Mouse (Mus musculus): ENCODE data around the gene Spata13. TPM values are rescaled to one million over a fixed set of nuclear protein-coding genes. Genes with fewer than 3 reads are reported as not detected.

Spata13 gene
- polyA plus RNA-seq, 1 experiment from 2014 or later = 16.1 TPM

DNA sequence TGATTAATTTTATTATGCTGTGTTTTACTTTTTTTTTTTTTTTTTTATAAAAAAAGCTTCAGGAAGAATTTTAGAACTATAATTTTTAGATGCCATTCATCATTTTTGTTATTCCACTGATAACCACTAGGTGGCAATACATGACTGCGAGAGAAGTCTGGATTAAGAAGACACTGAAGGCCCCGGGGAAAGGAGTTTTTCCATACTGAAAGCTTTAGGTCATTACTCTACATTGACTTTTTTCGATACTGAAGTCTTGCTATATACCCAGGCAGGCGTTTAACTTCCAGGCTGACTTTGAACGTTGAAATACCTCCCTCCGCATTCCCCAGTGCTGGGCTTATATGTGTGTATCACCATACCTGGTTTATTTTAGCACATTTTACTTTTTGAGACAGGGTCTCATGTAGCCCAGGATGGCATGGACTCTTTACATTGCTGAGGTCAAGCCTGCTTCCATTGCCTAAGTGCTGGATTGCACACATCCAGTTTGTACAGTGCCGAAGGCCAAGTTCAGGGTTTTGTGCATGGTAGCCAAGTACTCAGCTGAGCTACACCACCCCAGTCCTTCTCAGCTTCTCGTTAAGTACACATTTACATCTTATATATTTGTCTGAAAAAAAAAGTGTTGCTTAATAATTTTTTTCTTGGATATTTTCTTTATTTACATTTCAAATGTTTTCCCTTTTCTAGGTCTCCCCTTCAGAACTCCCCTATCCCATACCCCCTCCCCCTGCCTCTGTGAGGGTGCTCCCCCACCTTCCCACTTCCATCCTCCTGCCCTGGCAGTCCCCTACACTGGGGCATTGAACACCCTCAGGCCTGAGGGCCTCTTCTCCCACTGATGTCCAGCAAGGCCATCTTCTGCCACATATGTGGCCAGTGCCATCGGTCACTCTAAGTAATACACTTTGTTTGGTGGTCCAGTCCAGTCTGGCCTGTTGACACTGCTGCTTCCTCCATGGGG, 166.2 kb downstream of the Spata13 start:
- Histone ChIP-seq H3K9ac (ENCODE audit: low read depth, low read length) (no peak overlapping the region), H3K36me3 (ENCODE audit: control insufficient read depth, insufficient read depth, low read length) (peaks cover 3% of the 10 kb centered on the region; the same call in 1 of the 2 replicates), H3K9me3 (ENCODE audit: control insufficient read depth, low read length) (no peaks in the 10 kb centered on the region), H3K27me3 (replicated peaks; ENCODE audit: control insufficient read depth, insufficient read depth, low read length) (no peaks in the 10 kb centered on the region), H3K4me3 (ENCODE audit: low read depth, low read length) (no peak overlapping the region), H3K27ac (ENCODE audit: low read depth, low read length) (no peak overlapping the region), H3K4me2 (no peak overlapping the region), H3K4me1 (replicated peaks; ENCODE audit: control insufficient read depth, insufficient read depth, low read length) (no peaks in the 10 kb centered on the region)
- ATAC-seq (replicated peaks; ENCODE audit: low FRiP score) (no peak), DNase-seq (ENCODE audit: low spot score) (no peak)
- WGBS = 49% methylated on average over 9 of the region's 9 CpGs

DNA sequence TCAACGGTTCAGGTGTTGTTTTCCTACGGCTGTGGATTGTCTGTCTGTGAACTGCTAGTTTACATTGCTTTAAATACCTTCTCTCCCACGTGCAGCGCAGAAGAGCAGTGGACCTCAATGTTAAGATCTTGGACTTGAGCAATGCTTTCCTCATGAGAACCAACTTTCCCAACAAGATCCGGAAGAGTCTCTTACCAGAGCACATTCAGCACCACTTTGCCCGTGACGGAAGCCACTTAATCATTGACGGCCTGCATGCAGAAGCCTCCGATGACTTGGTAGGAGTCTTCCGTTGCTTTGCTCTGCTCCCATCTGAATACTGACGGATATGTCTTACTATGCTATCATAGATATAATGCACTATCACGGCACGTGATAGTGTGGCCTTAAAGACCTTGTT, 168.2 kb downstream of the Spata13 start:
- peaks cover 3% of the 10 kb centered on the region; the same call in 1 of the 2 replicates for H3K36me3 ChIP-seq (ENCODE audit: control insufficient read depth, insufficient read depth, low read length)

DNA sequence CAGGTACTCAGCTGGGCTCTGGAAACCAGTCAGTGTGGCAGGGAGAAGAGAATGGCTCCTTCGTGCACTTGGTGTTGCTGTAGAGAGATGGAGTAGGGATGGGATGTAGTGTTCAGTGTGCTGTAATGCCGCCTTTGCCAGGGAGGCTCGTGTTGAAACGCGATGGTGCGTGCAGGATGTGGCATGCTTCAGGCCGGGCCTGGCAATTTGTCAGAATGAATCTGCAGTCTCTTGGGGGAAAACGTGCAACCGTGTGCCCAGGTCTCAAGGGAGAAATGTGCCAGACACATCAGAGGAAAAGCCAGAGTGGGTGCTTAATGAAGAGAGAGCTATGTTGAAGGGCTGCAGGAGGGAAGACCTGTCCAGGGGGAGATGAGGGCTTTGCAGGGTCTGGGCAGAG, 171.2 kb downstream of the Spata13 start:
- ATAC-seq (replicated peaks; ENCODE audit: low FRiP score) (no peak), DNase-seq (ENCODE audit: low spot score) (no peak)
- Histone ChIP-seq H3K4me1 (replicated peaks; ENCODE audit: control insufficient read depth, insufficient read depth, low read length) (peaks cover 4% of the 10 kb centered on the region), H3K27me3 (replicated peaks; ENCODE audit: control insufficient read depth, insufficient read depth, low read length) (no peaks in the 10 kb centered on the region), H3K36me3 (ENCODE audit: control insufficient read depth, insufficient read depth, low read length) (peaks cover 3% of the 10 kb centered on the region; the same call in 1 of the 2 replicates), H3K9ac (ENCODE audit: low read depth, low read length) (no peak overlapping the region), H3K4me2 (no peak overlapping the region), H3K4me3 (ENCODE audit: low read depth, low read length) (no peak overlapping the region), H3K27ac (ENCODE audit: low read depth, low read length) (no peak overlapping the region), H3K9me3 (ENCODE audit: control insufficient read depth, low read length) (no peaks in the 10 kb centered on the region)
- WGBS = 86% methylated on average over 9 of the region's 9 CpGs

More for the DNA sequence above, 168.2 kb downstream of the Spata13 start:
- no peaks in the 10 kb centered on the region for H3K9me3 ChIP-seq (ENCODE audit: control insufficient read depth, low read length)
- no peak overlapping the region for H3K4me2 ChIP-seq
- ATAC-seq (replicated peaks; ENCODE audit: low FRiP score) (no peak), DNase-seq (ENCODE audit: low spot score) (no peak)
- peaks cover under 1% of the 10 kb centered on the region for H3K4me1 ChIP-seq (replicated peaks; ENCODE audit: control insufficient read depth, insufficient read depth, low read length)
- H3K27ac ChIP-seq (ENCODE audit: low read depth, low read length) = no peak overlapping the region
- H3K4me3 ChIP-seq (ENCODE audit: low read depth, low read length) = no peak overlapping the region
- no peak overlapping the region for H3K9ac ChIP-seq (ENCODE audit: low read depth, low read length)
- 93% methylated on average over 13 of the region's 13 CpGs for WGBS
- no peaks in the 10 kb centered on the region for H3K27me3 ChIP-seq (replicated peaks; ENCODE audit: control insufficient read depth, insufficient read depth, low read length)

DNA sequence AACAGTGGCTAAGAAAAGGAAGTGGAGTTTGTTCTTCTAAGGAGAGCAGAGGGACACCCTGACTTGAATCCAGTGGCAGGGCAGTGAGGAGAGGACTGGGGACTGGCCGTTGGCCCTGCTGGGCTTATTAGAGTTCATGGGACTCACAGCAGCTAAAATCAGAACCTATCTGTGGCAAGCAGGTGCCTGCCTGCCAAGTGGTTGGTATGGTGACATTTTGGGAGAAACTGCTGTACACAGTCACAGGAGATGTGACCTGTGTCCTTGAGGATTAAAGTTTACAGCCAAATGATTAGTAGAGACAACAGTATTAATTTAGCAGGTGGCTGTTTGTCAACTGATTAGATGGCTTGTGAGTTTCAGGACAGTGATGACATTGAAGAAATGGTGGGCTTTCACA, 172.1 kb downstream of the Spata13 start:
- DNase-seq (ENCODE audit: low spot score) (no peak), ATAC-seq (replicated peaks; ENCODE audit: low FRiP score) (no peak)
- peaks cover 4% of the 10 kb centered on the region for H3K4me1 ChIP-seq (replicated peaks; ENCODE audit: control insufficient read depth, insufficient read depth, low read length)
- no peak overlapping the region for H3K27ac ChIP-seq (ENCODE audit: low read depth, low read length)
- no peaks in the 10 kb centered on the region for H3K9me3 ChIP-seq (ENCODE audit: control insufficient read depth, low read length)
- H3K4me2 ChIP-seq = no peak overlapping the region
- 85% methylated on average over 1 of the region's 1 CpGs for WGBS
- peaks cover 3% of the 10 kb centered on the region; the same call in 1 of the 2 replicates for H3K36me3 ChIP-seq (ENCODE audit: control insufficient read depth, insufficient read depth, low read length)
- H3K9ac ChIP-seq (ENCODE audit: low read depth, low read length) = no peak overlapping the region
- H3K4me3 ChIP-seq (ENCODE audit: low read depth, low read length) = no peak overlapping the region
- H3K27me3 ChIP-seq (replicated peaks; ENCODE audit: control insufficient read depth, insufficient read depth, low read length) = no peaks in the 10 kb centered on the region

DNA sequence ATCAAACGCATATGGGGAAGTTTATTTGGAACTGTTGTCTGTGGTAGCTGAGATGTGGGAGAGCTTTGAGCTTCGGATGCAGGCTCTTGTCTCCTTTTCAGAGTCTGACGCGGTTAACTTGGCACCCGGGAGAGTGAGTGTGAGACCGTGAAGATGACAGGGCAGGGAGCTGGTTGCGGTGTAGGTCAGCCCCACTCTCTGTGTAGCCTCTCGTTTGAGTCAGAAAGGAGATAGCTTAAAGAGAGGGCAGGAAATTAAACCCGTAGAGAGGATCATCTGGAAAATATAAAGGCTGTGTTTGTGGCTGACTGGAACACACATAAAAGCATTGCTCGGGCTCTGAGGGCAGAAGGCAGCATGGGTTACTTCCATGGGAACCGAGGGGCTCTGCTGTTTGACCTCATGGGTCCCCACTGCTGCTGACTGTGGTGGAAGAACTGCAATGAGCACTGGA, 173.1 kb downstream of the Spata13 start:
- no peak overlapping the region for H3K9ac ChIP-seq (ENCODE audit: low read depth, low read length)
- H3K27me3 ChIP-seq (replicated peaks; ENCODE audit: control insufficient read depth, insufficient read depth, low read length) = no peaks in the 10 kb centered on the region
- no peaks in the 10 kb centered on the region for H3K9me3 ChIP-seq (ENCODE audit: control insufficient read depth, low read length)
- ATAC-seq (replicated peaks; ENCODE audit: low FRiP score) (no peak), DNase-seq (ENCODE audit: low spot score) (no peak)
- H3K36me3 ChIP-seq (ENCODE audit: control insufficient read depth, insufficient read depth, low read length) = peaks cover 3% of the 10 kb centered on the region; the same call in 1 of the 2 replicates
- H3K27ac ChIP-seq (ENCODE audit: low read depth, low read length) = no peak overlapping the region
- peaks cover 4% of the 10 kb centered on the region for H3K4me1 ChIP-seq (replicated peaks; ENCODE audit: control insufficient read depth, insufficient read depth, low read length)
- no peak overlapping the region for H3K4me3 ChIP-seq (ENCODE audit: low read depth, low read length)
- 65% methylated on average over 11 of the region's 11 CpGs for WGBS
- H3K4me2 ChIP-seq = no peak overlapping the region

DNA sequence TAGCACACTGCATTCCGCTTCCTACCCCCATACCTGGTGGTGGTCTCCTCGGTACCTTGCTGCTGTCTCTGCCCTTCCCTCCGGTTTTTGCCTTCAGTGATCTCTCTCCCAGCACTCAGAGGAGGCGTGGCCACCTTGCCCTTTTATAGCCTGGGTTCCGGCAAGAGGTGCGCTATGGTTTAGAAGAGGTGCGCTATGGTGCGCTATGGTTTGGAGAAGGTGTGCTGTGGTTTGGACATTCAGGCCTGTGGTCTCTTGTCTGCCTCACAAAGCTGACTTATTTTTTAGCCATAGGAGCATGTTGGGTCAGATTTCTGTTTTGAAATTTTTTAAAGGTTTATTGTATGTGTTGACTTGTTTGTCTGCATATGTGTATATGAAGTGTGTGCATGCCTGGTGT, 176.1 kb downstream of the Spata13 start:
- no peak for ATAC-seq (replicated peaks; ENCODE audit: low FRiP score)
- no peak overlapping the region for H3K4me2 ChIP-seq
- no peak overlapping the region for H3K9ac ChIP-seq (ENCODE audit: low read depth, low read length)
- no peak for DNase-seq (ENCODE audit: low spot score)
- WGBS = 89% methylated on average over 8 of the region's 8 CpGs
- no peak overlapping the region for H3K4me3 ChIP-seq (ENCODE audit: low read depth, low read length)
- H3K27ac ChIP-seq (ENCODE audit: low read depth, low read length) = no peak overlapping the region
- H3K36me3 ChIP-seq (ENCODE audit: control insufficient read depth, insufficient read depth, low read length) = no peaks in the 10 kb centered on the region; the same call in 1 of the 2 replicates
- no peaks in the 10 kb centered on the region for H3K9me3 ChIP-seq (ENCODE audit: control insufficient read depth, low read length)
- H3K27me3 ChIP-seq (replicated peaks; ENCODE audit: control insufficient read depth, insufficient read depth, low read length) = no peaks in the 10 kb centered on the region
- H3K4me1 ChIP-seq (replicated peaks; ENCODE audit: control insufficient read depth, insufficient read depth, low read length) = peaks cover 4% of the 10 kb centered on the region

DNA sequence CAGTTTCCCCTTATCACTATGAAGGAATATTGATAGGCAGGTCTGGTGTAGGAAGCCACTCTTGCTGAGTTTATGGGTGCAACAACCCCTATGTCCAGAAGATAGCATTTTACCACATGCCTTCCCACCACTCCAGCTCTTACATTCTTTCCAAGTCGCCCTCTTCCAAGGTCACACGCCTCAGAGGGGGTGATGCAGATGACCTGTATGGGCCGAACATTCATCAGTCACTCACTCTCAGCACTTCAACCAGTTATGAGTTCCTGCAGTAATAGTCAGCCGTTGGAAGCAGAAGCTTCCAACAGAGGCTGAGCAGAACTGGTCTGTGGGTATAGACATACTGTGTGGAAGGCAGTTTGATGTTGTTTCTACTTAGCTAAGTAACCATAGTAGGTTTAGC, 177.7 kb downstream of the Spata13 start:
- H3K9me3 ChIP-seq (ENCODE audit: control insufficient read depth, low read length) = no peaks in the 10 kb centered on the region
- H3K27ac ChIP-seq (ENCODE audit: low read depth, low read length) = no peak overlapping the region
- H3K36me3 ChIP-seq (ENCODE audit: control insufficient read depth, insufficient read depth, low read length) = no peaks in the 10 kb centered on the region; the same call in 1 of the 2 replicates
- 81% methylated on average over 4 of the region's 4 CpGs for WGBS
- H3K4me2 ChIP-seq = no peak overlapping the region
- DNase-seq (ENCODE audit: low spot score) (no peak), ATAC-seq (replicated peaks; ENCODE audit: low FRiP score) (no peak)
- peaks cover 4% of the 10 kb centered on the region for H3K4me1 ChIP-seq (replicated peaks; ENCODE audit: control insufficient read depth, insufficient read depth, low read length)
- H3K27me3 ChIP-seq (replicated peaks; ENCODE audit: control insufficient read depth, insufficient read depth, low read length) = no peaks in the 10 kb centered on the region
- H3K9ac ChIP-seq (ENCODE audit: low read depth, low read length) = no peak overlapping the region
- H3K4me3 ChIP-seq (ENCODE audit: low read depth, low read length) = no peak overlapping the region
